Mouse (Mus musculus) monocyte, adult 2 months (primary cell): Measurements from ENCODE around the gene Atf7ip.
"Not testable (repeated sequence)": the region's sequence is repeated elsewhere in the genome, so short reads cannot be mapped to it uniquely, and the experiment has no call there.

Experiments used
- DNase-seq, 2 experiments: peaks; one replicate each; pipeline ENCODE4 v3.0.0; 2022; ENCODE audit warnings: low spot score in 2 of 2, low read depth in 1 of 2

Gene Atf7ip

DNA sequence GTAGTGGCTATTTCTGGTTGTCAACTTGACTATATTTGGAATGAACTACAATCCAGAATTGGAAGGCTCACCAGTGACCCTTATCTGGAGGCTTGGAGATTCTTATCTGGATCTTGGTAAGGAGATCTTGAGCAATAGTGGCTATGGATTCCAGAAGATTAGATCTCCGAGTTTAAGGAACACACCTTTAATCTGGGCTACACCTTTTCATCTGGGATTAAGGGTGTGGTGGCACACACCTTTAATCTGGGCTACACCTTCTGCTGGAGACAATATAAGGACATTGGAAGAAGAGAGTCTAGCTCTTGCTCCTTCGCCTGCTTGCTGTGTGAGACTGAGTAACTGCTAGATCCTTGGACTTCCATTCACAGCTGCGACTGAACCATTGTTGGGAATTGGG is at the start of gene Atf7ip:
Atf7ip (plus strand) TSS at position 301 of the 400 bp plus-strand sequence.
- not testable (repeated sequence) for DNase-seq

DNA sequence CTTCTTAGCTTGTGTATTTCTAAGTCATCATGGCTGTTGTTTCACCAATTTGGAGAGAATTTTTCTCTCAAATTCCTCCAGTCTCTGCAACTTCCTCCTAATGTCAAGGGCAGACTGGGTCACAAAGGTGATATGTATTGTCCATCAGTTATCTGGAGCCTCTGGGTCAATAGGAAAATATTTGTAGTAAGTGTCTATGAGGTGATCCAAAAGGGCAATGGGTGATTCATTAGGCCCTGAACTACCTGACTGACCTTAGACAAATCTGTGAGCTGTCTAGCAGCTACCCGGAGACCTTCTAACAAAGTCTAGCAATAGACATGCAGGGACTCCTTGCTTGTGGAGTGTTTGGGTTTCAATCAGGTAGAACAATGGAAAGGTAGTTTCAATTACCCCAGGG is 49.7 kb upstream of the Atf7ip start:
- DNase-seq: no peak

DNA sequence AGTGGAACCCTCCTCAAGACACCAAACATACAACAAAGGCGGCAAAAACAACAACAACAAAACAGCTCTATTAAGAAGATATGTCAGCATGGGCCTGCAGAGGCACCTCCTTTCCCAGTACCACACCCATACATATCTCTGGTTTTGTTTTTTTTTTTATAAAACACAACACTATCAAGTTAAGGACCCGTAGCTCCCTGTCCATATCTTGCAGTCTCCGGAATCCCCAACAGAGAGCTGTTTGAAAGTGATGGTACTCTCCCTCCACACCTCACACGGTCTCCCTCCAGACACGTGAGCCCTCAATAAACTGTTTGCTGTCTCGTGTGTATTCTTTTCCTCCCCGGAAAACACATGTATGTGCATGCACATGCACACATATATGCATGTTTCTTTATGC is 46.8 kb upstream of the Atf7ip start:
- DNase-seq: no peak

DNA sequence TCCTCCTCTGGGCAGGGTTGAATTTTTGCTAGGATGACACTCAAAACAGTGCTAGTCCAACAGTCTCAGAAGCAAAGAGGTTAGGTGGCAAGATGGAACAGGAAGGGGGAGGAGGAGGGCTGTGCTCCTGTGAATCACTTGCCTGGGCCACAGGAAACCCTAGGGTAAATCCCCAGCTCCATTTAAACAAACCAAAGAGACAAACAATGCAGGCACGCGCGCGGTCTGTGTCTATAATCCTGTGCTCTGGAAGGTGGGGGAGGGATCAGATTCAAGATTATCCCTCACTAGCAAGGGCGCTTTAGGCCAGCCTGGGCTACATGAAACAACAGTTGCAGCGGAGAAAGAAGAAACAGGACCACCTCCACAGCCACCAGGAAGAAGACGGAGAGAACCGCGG is 42.5 kb upstream of the Atf7ip start:
- no peak for DNase-seq

DNA sequence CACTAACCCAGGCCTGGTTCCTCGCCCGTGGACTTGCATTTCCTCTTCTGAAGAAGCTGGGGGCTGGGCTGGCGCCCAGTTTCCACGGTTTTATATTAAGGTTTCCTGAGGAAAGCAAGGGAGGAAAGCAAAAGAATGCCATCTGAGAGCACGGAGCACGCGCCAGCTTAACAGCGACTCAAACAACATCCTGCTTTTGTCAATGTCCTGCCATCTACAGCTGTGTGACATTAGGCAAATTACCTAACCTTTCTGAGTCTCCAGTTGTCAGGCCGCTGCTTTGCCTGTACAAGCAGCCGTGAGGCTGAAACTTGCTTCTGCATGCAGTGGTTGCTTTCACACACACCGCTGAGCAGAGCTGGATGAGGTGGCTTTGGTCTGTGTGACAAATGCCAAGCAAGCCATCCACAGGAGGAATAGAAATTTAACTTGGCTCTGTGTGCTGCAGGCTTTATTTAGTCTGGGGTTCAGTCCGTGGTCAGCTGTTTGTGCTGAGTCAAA is 41.8 kb upstream of the Atf7ip start:
- no peak for DNase-seq

DNA sequence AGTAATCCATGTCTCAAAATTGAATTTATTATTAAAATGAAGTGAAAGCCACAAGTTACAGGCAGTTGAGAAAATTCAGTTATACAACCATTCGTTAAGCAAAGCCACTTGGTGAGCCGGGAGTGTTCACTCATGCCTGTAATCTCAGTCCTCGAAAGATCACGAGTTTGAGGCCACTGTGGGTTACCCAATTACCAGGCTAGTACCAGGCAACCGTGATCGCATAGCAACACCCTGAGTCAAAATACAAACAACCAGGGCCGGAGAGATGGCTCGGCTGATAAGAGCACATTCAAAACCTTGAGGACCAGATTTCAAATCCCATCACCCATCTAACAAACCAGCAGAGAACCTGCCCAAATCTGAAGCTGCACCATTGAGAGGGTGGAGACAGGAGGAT is 40.9 kb upstream of the Atf7ip start:
- no peak for DNase-seq

DNA sequence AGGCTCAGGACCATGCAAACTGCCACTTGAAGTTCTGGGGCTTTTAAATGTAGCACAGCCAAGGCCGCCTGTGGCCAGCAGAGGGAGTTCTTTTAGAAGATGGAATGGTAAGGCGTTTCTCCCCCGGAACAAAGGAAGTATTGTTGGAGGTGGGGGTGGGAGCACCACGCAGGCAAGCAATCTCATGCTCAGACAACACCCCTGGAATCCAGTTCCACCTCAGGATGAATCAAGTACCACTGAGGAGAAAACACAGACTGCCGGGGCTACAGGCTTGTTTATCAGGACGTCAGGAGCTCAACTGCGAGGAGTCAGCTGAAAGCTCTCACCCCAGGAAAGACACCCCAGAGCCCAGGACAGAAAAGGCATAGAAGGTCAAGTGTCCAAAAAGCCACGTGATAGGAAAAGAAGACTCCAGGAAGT is 40.0 kb upstream of the Atf7ip start:
- peak in 1 of 2 experiments; percentile 49 for DNase-seq

DNA sequence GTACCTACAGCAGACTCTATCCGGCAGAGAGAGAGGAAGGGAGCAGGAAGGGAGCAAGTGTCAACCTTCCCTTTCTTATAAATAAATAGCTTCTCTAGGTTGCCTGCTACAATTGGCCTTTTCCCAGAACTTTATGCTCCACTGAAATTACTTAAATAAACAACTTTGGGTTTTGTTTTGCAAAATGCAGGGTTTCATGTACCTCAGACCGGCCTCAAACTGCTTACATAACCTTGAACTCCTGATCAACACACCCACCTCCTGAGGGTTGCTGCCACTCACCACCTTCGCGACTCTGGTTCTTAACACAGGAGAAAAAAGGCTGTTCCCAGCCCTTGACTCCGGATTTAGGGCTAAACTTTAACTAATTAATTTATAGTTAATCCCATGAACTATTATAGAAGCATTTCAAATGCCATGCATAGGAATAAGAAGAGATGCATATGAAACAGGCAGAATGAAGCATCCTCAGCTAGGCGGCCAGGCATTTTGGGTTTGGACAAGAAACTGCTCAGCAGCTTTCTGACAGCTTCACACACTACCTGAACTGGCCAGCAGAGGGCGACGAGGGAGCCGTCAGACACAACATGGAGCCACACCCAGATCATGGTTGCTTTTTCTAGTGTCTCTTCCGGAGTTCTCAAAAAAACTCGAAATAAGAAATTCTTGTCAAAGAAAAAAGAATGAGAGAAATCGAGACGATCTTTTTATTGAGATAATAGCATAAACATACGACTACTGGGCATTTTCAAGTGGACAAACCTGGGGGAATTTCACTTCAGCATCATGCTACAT is 38.8 kb upstream of the Atf7ip start:
- peak; percentile 64 to 83 for DNase-seq

DNA sequence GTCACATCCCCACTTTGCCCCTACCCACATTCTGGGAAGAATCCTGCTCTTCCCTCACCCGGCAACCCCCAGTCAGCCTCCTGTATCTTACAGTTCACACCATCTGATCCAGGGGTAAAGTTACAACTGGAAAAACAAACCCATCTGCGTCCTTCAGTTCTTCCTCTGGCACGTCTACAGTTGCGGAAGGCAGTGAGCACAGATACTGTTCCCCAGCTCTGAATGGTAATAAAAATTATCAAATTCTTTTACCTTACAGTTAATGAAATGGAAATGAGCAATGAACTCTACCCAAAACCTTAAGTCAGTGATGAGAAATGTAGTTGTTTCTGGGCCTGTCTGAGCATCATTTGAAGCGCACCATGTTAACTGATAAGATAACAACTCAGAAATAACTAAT is 38.1 kb upstream of the Atf7ip start:
- DNase-seq: no peak

DNA sequence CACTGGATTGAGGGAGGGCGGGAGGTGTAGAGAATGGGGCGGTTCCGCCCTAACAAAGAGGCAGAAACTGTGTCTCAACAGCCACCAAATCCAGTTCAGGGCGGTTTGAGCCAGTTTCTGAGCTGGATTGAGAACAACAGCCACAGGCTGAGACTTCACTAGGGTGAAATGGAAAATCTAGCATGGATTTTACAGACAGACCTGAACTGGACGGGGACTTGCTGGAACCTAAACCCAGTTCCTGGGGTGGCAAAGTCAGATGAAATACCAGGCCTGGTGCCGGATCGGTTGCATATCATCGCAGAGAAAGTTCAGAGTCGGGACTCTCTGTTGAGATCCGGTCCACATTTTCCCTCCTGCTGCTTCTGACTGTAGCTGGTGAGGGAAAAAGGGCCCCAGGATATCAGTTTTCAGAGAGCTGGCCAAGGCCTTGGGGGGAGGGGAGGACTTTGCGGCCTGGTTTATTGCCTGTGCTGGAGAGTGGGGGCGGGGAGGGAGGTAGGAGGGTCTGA is 37.5 kb upstream of the Atf7ip start:
- peak; percentile 73 to 85 for DNase-seq

DNA sequence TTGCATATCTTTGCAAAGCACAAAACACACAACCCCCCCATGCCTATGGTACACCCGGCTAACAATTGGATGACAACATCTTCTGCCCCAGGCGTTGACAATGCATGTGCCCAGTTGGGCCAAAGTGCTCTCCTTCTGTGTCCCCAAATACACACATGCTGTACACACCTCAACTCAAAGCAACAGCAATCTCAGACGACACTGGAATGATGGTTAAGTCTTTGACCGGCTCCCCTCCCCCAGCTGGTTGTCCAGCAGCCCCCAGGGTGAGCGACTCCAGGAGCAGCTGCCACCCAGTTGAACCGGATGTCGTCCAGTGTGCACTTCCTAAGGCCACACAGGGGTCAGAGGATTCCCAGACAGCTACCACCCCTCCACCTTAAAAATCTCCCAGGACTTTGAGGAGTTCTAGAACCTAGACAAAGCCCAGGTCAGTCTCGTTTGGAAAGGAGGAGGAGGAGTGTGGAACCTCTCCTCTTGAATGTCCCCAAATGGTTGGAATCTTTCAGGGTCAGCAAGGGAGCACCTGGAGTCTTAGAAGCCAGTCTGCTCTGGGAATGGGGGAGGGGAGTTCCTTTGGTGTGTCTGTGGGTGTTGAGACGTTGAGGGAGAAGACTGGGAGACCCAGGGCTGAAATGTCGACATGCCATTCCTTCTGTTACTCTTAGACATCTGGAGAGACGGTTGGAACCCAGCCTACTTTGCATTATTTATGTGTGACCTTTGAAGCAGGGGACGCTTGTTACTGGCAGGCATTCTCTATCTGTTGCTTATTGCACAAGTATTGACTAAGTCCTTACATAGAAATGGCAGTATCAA is 36.8 kb upstream of the Atf7ip start:
- DNase-seq: no peak

DNA sequence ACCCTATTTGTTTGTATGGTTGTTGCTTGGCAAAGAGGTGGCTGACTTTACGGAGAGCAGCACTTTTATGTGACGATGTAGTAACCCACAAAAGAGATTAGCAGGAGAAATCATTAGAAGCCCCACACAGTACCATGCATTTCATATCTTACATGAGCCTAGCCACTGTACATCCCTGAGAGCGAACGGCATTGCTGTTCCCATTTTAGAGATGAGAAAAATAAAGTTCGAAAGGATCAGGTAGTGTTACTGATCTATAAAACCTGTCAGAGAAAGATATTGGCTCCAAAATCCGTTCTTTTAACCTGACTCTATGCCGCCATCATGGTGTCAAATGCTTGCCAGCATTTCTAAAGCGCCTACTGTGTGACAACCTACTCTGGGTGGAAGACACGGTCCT is 36.2 kb upstream of the Atf7ip start:
- no peak for DNase-seq

DNA sequence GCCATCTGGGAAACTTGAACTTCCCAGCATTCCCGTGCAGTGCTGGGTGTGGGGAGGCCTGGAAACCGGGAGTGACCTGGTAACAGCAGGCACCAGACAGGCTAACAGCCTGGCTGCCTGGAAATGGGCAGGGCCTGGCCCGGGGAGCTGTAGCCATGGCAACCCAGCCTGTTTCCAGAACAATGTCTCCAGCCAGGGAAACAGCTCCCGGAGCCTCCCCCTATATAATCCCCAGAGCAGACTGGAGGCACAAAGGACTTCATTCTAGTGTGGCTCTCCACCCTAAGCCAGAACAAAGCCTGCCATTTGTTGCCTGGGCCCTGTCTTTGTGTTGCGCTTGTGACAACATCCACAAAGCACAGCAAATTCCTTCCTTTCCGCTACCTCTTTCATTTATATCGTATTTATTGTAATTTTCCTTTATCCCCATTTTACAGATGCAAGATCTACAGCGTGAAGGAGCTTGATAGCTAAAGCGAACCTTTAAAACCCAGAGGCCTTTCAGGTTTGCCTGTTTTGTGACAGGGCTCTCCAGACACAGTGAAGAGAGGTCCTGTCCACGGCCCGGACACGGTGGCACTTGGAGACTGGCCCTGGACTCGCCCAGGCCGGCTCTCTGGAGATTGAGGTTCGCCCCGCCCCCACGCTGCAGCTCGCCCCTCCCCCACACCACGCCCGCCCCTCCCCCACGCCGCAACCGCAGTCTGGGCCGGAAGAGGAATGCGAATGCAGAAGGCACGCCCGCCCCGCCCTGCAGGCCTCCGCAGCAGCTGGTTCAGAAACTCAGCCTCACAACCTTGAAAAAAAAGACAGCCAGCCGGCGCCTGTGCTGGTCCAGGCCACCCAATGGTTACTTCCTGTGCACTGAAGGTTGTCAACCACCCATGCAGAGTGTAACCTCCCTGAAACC is 35.4 kb upstream of the Atf7ip start:
- no peak for DNase-seq

DNA sequence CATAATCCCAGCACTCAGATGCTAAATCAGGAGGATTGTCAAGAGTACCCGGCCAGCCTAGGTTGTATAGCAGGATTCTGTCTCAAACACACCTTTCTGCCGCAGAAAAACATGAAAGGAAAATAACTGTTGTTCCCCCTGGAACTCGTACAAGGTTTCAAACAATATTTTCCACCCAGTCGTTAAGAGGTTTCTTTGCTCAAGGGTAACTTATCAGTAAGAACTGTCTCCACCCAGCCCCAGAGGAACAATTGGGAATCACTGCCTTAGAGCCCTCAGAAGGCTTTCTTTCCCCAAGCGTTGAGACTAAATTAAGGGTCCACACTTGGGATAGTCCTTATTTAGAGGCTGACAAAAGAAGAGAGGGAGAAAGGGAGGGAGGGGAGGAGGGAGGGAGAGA is 34.4 kb upstream of the Atf7ip start:
- no peak for DNase-seq

DNA sequence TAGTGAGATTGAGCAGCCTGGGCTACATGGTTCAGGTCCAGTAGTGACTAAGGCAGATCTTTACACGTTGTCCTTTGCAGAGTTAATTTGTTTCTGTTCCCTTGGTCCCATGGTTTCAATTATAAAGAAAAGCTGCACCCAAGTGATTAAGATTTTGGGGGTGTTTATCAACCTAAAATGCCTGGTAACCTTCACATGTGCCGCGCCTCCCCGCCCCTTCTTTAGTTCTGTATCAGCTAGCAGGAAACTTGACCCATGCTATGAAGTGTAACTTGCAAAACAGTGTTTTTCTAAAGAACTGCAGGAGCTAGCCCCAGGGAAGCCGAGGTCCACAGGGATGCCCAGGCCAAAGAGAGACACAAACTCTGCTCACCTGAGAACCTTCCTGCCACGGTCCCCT is 33.2 kb upstream of the Atf7ip start:
- no peak for DNase-seq

DNA sequence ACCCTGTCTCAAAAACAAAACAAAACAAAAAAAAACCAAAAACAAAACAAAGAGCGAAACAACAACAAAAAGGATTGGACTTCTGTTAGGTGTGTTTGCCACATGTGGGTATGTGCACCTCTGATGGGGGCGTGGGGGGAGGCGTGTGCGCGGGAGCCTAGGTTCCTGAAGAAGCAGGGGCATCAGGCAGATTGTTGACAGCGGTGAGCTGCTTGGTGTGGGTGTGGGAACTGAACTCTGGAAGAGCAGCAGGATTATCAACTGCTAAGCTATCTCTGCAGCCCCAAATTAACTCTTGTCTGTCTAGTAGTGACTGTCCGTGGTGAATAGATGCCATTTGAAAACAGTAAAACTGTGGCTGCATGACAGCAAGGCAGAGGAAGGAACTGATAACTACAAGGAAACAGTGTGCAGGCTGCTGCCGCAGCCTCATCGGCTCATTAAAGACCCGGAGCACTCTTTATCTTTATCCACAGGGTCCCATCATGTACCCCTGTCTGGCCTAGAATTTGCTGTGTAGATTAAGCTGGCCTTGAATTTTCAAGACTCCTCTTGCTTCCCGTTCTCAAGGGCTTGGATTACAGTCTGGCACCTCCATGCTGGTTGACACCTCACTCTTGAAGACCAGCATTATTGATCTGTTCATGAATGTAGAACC is 32.4 kb upstream of the Atf7ip start:
- no peak for DNase-seq

DNA sequence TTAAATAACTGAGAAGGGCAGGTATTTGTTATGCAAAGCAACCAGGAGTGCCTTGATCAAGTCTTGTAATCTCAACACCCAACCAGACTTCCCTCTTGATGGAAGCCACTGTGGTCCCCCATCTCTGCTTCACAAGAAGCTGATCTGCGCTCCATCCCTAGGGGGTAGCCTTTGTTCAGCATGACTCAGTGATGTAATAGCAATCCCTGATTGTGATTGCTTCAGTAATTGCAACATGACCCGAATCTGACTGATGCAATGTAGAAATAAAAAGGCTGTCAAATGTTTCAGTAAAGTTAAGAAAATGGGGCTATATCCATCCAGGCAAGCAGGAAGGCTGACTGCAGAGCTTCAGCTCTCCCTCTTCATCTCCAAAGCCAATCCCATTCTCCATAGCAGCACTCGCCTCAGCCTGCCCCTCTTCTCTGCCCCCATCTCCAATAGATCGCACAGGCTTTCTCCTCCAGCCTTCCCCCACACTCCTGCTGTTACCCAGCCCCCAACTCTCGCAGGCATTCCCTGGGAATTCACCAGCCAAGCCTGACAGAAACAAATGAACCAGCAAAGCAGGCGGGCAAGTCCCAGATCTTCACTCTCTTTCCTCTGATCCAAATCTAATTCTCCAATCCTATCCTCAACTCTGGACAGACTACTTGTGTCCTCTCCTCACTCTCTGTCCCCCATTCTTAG is 30.7 kb upstream of the Atf7ip start:
- DNase-seq: no peak

DNA sequence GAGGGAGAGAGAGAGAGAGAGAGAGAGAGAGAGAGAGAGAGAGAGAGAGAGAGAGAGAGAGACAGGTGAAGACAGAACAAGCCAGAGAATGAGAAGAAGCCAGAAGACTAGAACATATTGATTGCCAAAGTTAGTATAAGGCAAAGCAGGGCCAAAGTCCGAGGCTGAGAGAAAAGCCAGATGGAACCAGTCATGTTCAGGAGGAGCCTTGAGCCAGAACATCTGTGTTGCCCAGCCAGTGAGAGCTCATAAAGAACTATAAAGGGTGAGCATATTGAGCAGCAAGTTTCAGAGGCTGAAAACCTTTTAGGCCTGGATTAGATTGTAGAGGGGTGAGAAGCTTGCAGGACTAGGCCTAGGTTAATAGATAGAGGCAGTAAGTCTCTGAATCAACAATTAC is 28.1 kb upstream of the Atf7ip start:
- no peak for DNase-seq

DNA sequence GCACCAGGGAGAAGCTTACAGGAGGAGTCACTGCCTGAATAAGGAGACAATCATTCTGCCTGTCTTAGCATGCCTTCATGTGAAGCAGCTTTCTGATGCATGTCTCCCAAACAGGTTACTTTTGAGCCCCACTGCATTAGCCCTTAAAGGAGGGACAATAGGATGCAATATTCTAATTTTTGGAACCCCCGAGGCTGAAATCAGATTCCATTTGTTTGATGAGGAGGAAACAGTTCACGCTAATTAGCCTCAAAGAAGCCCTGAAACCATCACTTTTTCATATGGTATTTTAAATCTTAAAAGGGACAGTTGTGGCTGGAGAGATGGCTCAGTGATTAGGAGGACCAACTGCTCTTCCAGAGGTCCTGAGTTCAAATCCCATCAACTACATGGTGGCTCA is 22.4 kb upstream of the Atf7ip start:
- DNase-seq: no peak

DNA sequence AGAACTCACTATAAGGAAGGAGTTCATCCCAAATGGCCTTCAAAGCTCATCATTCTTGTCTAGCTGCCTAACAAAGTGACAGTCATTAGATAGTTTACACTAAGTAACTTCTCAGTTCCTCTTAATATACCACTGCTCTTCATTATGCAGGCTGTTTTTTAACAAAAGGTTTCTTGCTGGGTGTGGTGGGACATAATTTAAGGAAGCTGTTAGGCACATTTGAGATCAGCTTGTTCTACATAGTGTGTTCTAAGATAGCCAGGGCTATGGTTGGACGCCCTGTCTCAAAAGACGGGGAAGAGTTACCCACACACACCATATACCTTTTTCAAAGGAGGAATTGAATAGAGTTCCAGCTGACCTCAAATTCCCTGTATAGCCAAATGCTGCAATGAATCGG is 21.9 kb upstream of the Atf7ip start:
- DNase-seq: no peak
